Mouse (Mus musculus) cortical plate, adult 2 months (tissue): Measurements from ENCODE around the gene Krt79. TPM values are rescaled to one million over a fixed set of nuclear protein-coding genes. Genes with fewer than 3 reads are reported as not detected.

Source experiments
- H3K27ac ChIP-seq: fragments of 200-500 bp; 2 replicates; pipeline ENCODE4 v1.5.1; 2012; ENCODE audit warnings: low read length, control low read depth, inconsistent platforms; ENCODE audit not compliant: insufficient read depth
- H3K4me1 ChIP-seq: fragments of 200-500 bp; 2 replicates; pipeline ENCODE4 v1.6.1; 2011; ENCODE audit warnings: low read length; ENCODE audit not compliant: control insufficient read depth, insufficient read depth
- H3K4me3 ChIP-seq: fragments of 200-500 bp; 2 replicates; pipeline ENCODE4 v1.5.1; 2011; ENCODE audit warnings: mild to moderate bottlenecking, low read length, control low read depth; ENCODE audit not compliant: insufficient read depth
- CTCF ChIP-seq: fragments of 200-500 bp; IDR thresholded peaks from 2 replicates; pipeline ENCODE4 v1.5.1; 2011; ENCODE audit warnings: mild to moderate bottlenecking, control low read depth, low read length; ENCODE audit not compliant: insufficient read depth; ENCODE audit errors: extremely low read depth
- POLR2A ChIP-seq: fragments of 200-500 bp; IDR thresholded peaks from 2 replicates; pipeline ENCODE4 v1.6.1; 2011; ENCODE audit warnings: mild to moderate bottlenecking, low read length, control low read depth; ENCODE audit not compliant: insufficient read depth; ENCODE audit errors: extremely low read depth
- polyA plus RNA-seq: library from polyadenylated mRNA; depleted of rRNA; stranded (reverse); fragments of >200 nt; gene quantifications from 2 replicates; pipeline ENCODE4 v1.2.3, GENCODE M21; 2012; rRNA removed

Krt79 gene
- 0.04 TPM in 1 of 2 replicates, not detected in the other for polyA plus RNA-seq

DNA sequence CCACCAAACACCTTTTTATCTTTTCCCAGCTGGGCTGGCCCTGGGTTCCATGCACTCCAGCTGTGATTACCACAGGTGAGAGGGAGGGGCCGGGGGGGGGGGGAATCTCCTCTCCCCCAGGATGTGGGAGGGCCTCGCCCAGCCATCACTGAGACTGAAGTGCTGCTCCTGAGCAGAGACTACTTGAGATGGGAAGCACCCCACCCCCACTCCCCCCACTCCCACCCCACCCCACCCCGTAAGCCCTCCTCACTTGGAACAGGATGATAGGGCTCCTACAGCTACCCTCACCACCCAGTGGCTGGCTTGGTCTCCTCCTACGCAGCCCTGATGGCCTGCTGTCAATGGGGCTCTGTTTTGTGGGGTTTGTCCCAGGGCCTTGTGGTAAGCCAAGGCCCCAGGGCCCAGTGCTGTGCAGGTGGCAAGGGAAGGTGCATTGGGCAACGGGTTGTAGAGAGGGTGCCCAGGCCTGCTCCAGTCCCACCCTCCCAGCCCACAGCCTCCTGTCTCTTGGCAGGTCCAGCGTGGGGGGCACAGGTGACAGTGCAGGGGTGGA lies at the start of gene Krt79:
TSS of gene Krt79 (minus strand) at position 51 of the 556 bp plus-strand sequence.
- no peak within 1 kb of the TSS for H3K4me3 ChIP-seq
- H3K4me1 ChIP-seq = no peaks in the 10 kb centered on the region
- H3K27ac ChIP-seq = no peak within 1 kb of the TSS
- TF ChIP-seq POLR2A (no peak), CTCF (no peak)

DNA sequence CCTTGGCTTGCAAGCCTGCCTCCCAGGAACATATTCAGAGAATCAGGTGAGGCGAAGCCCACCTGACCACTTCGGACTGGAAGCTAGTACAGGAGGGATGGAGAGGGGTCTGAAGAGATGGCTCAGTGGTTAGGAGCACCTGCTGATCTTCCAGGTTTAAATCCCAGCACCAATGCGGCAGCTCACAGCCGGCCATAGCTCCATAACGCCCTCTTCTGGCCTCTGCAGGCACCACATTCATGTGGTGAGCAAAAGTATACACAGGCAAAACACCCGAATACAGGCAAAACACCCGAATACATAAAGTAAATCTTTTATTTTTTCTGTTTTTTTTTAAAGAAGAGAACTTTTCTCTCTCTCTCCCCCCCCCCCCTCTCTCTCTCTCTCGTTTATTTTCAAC lies 48.6 kb upstream of the Krt79 start:
- no peak overlapping the region for H3K27ac ChIP-seq
- TF ChIP-seq CTCF (no peak), POLR2A (no peak)
- no peak overlapping the region for H3K4me3 ChIP-seq
- no peaks in the 10 kb centered on the region for H3K4me1 ChIP-seq

DNA sequence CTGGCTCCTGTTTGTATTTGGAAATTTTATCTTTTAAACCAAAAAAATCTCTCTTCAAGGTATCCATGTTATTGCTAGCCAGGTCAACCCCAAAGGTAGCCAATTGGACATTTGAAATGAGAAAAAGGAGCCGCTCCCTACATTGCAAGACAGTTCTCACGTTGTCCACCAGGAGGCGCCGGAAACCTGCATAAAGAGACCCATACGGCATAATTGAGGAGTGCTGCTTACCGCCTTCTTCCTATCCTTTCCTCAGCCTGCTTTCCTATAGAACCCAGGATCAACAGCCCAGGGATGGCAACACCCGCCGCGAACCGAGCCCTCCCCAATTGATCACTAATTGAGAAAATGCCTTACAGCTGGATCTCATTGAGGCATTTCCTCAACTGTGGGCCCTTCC lies 48.0 kb upstream of the Krt79 start:
- Histone ChIP-seq H3K4me1 (no peaks in the 10 kb centered on the region), H3K4me3 (no peak overlapping the region), H3K27ac (no peak overlapping the region)
- TF ChIP-seq CTCF (peak; percentile 95), POLR2A (no peak)

DNA sequence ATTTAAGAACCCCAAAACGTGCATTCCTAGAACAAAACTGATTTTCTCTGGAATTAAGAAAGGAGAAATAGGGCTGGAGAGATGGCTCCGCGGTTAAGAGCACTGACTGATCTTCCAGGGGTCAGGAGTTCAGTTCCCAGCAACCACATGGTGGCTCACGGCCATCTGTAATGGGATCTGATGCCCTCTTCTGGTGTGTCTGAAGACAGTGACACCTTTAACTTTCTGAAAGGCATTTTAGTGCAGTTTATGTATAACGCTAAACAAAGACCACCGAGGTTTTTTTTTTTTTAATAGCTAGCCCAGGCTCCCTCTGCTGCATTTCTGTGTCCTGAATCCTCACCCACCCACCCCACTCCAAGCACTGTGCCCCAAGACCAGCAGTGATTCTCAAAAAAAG lies 44.6 kb upstream of the Krt79 start:
- no peak overlapping the region for H3K4me3 ChIP-seq
- no peak overlapping the region for H3K27ac ChIP-seq
- no peak for TF ChIP-seq POLR2A
- TF ChIP-seq CTCF = 0 out of 2 replicates have a peak, but pooled peaks have one; percentile 3
- H3K4me1 ChIP-seq = no peaks in the 10 kb centered on the region

DNA sequence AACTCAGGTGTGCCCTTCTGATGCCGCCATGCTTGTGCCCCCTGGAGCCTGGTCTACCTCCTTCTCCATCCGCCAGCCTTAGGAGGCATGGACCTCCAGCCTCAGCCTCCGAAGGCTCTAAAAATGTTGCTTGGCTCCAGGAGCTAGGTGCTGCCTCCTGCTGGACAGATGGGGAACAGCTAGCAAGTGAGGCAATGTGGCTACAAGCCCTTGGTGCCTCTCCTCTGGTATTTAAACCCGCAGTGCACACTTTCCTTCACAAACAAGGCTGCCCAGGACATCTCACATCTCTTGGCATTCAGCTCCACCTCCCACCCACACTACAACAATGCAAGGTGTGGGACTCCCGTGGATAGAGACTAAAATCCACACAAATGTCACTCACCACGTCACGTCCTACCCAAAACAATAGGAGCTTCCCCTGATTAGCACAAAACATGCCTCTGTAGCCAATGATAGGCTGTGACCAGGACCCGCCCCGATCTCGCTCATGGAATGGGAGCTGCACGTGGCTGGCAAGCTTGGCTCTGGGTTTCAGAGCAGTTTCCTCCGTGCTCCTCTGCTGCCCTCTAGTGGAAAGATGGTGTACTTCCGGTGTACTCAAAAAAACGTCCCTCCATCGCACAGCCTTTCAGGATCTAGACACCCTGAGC lies 44.0 kb upstream of the Krt79 start:
- no peak for TF ChIP-seq POLR2A
- peak; percentile 96 for TF ChIP-seq CTCF
- Histone ChIP-seq H3K4me1 (no peaks in the 10 kb centered on the region), H3K4me3 (no peak overlapping the region; the same call in 1 of the 2 replicates), H3K27ac (no peak overlapping the region)

DNA sequence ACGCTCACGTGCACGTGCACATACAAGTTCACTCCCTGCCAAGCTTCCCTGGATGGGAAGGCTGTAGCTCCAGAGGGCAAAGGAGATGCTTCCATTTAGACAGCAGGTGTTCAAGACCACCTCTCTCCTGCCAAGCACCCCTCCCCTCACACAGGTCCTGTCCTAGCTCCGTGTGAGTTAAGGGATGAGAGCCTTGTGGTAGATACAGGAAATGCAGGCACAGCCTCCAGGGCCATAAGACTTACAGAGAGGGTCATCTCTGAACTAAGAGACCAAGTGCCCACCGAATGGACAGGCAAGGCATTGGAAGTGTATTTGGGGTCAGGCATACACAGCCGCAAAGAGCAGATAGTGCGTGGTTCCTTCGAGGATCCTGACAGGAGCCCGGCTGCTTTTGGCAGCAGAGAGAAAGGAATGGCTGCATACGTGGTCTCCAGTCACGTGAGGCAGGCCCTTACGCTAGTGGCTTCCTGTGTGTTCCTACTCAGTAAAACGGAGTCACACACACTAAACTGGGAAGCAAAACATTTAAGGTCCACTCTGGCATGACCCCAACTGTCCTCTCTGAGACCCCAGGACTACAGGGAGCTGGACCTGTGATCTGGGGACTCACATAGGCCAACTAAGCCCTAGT lies 43.3 kb upstream of the Krt79 start:
- Histone ChIP-seq H3K4me3 (no peak overlapping the region), H3K4me1 (no peaks in the 10 kb centered on the region)

DNA sequence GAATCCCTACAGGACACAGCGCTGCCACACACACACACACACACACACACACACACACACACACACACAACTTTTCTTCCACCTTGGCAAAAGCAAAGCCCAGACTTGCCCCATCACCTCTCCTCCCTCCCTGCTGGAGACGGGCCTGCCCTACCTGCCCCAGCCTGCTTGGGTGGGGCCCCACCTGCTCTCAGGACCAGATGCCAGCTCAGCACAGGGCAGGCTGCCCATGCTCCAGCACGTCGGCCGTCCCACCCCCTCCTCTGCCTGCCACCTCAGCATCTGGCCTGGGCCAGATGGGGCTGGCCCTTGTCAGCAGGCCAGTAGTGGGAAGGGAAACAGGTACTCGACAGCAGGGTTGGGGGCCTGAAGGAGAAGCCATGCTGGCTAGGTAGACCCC lies 40.7 kb upstream of the Krt79 start:
- no peak for TF ChIP-seq CTCF
- no peak for TF ChIP-seq POLR2A
- Histone ChIP-seq H3K27ac (no peak overlapping the region), H3K4me1 (0 out of 2 replicates have a peak, but pooled peaks cover 4% of the 10 kb centered on the region), H3K4me3 (no peak overlapping the region)

More for the DNA sequence above, 43.3 kb upstream of the Krt79 start:
- TF ChIP-seq POLR2A = no peak
- no peak for TF ChIP-seq CTCF
- no peak overlapping the region for H3K27ac ChIP-seq

DNA sequence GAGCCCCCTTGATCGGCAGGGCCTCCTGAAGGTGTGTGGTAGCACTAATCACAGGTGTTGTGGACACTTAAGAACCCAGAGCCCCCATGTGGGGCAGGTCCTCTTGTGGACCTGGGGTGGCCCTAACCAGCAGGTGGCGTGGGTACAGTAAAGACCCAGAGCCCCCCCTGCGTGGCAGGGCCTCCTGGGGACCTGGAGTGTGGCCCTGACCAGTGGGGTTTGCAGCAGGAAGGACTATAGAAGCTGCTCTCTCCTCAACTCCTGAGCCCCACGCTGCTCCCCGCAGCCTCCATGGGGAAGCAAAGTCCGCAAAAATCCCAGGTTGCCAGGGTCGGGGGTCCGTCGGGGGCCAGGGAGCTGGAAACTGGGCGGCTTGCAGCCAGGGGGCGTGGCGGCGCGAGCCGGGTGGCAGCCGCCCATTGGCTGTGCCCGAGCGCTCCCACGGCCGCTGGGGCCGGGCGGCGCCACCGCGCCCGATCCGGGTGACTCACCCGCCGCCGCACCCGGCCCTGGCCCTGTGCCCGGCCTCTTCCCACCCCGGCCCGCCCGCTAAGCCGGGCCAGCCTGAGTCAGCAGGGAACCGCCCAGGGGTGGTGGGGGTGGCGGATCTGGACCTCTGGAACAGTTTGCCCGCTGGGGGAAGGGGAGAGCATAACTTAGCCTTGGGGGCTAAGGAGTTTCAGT lies 37.1 kb upstream of the Krt79 start:
- Histone ChIP-seq H3K4me1 (0 out of 2 replicates have a peak, but pooled peaks cover 4% of the 10 kb centered on the region), H3K4me3 (peak overlapping the region; percentile 12), H3K27ac (peak overlapping the region; percentile 68)
- no peak for TF ChIP-seq POLR2A
- TF ChIP-seq CTCF = no peak

DNA sequence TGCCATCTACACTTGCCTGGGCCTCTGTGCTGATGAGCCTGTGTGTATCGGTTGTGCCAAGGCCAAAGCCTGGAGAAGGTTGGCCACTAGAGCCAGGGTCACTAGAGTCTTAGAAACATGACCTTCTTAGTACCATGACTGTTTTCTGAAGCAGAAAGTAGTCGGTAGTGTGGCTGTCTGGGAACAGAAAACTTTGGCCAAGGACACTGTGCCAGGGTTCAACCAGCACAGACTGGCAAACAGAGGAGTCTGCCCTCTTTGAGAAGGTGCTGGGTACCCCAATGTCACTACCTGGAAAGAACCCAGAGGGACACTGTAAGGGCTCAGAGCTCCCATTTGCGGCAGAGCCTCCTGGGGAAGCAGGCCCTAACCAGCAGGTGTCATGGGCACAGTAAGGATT lies 36.5 kb upstream of the Krt79 start:
- H3K27ac ChIP-seq = peak overlapping the region; percentile 68; the same call in 1 of the 2 replicates
- 0 out of 2 replicates have a peak, but pooled peaks cover 4% of the 10 kb centered on the region for H3K4me1 ChIP-seq
- H3K4me3 ChIP-seq = no peak overlapping the region; the same call in 1 of the 2 replicates
- TF ChIP-seq CTCF = no peak
- TF ChIP-seq POLR2A = no peak
